ENCODE assay signal across 30 mouse cellular contexts in the genomic region with DNA sequence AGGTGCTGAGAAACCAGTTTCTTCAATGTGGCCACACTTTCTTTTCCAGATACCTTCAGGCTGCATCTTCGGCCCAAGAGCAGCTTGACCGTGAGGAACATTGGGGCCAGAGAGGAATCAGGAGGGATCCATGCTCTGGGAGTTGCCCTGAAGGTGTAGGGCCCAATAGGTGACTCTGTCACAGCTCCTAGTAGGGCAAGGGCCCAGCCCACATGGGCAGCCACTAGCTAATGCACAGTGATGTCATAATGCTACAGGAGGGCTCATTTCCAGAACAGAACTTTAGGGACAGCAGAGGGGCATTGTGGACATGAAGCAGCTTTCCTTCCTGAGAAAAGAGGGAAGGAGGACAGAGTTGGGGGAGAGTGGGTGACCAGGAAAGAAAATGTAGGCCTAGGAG. TPM values are rescaled to one million over a fixed set of nuclear protein-coding genes. Genes with fewer than 3 reads are reported as not detected.
"Had no signal": no experiment of that assay in that cellular context is flagged by ENCODE, and none has a peak within 500 bp of the region (broad histone marks: within the 10 kb centered on the region; RNA-seq: fewer than 3 reads in every experiment).

A gene (minus strand): TSS at position 232 of the 400 bp plus-strand sequence.

- H3K4me2 ChIP-seq: embryonic facial prominence, embryonic 12.5 days; embryonic facial prominence, embryonic 13.5 days; embryonic facial prominence, embryonic 15.5 days; forebrain, embryonic 12.5 days; forebrain, embryonic 13.5 days; forebrain, embryonic 15.5 days had no signal

- H3K4me1 ChIP-seq: forebrain, embryonic 12.5 days; forebrain, embryonic 13.5 days; forebrain, embryonic 15.5 days had no signal

- H3K27me3 ChIP-seq: embryonic facial prominence, embryonic 13.5 days; forebrain, embryonic 13.5 days; forebrain, embryonic 15.5 days had no signal

- ATAC-seq: forebrain, embryonic 13.5 days; forebrain, embryonic 14.5 days; forebrain, embryonic 15.5 days; forebrain, postnatal 0 days had no signal

- H3K9me3 ChIP-seq: embryonic facial prominence, embryonic 10.5 days; embryonic facial prominence, embryonic 12.5 days; embryonic facial prominence, embryonic 13.5 days; embryonic facial prominence, embryonic 15.5 days; forebrain, embryonic 10.5 days; forebrain, embryonic 12.5 days; forebrain, embryonic 13.5 days; forebrain, embryonic 15.5 days had no signal

- H3K4me3 ChIP-seq: embryonic facial prominence, embryonic 10.5 days; embryonic facial prominence, embryonic 12.5 days; embryonic facial prominence, embryonic 13.5 days; embryonic facial prominence, embryonic 15.5 days; erythroblast, embryonic 14.5 days; forebrain, embryonic 10.5 days; forebrain, embryonic 12.5 days; forebrain, embryonic 13.5 days; forebrain, embryonic 15.5 days; gastrocnemius, adult 2 months; heart, adult 2 months had no signal

- H3K27ac ChIP-seq: embryonic facial prominence, embryonic 10.5 days; embryonic facial prominence, embryonic 12.5 days; embryonic facial prominence, embryonic 13.5 days; embryonic facial prominence, embryonic 15.5 days; forebrain, embryonic 10.5 days; forebrain, embryonic 12.5 days; forebrain, embryonic 13.5 days; forebrain, embryonic 15.5 days; gastrocnemius, adult 2 months; heart, adult 2 months had no signal

- DNase-seq: cerebellum, adult 2 months; cerebellum, adult 8-10 months; cerebellum, adult 9-10 months; cerebellum, adult 9-11 months; cerebellum, postnatal 10 days; cerebellum, postnatal 14 days; cerebellum, postnatal 25 days; cerebellum, postnatal 36 days; embryo, embryonic 11 days; forebrain, postnatal 0 days; gastrocnemius, adult 2 months; gastrocnemius, postnatal 10 days; gastrocnemius, postnatal 14 days; gastrocnemius, postnatal 25 days; gastrocnemius, postnatal 36 days; heart, adult 11 months; heart, adult 18-20 months; heart, adult 2 months had no signal

- H3K36me3 ChIP-seq: embryonic facial prominence, embryonic 10.5 days; embryonic facial prominence, embryonic 12.5 days; embryonic facial prominence, embryonic 13.5 days; embryonic facial prominence, embryonic 15.5 days; forebrain, embryonic 10.5 days; forebrain, embryonic 12.5 days; forebrain, embryonic 15.5 days had no signal

- H3K9ac ChIP-seq: embryonic facial prominence, embryonic 12.5 days; embryonic facial prominence, embryonic 13.5 days; embryonic facial prominence, embryonic 15.5 days; forebrain, embryonic 12.5 days; forebrain, embryonic 13.5 days; forebrain, embryonic 15.5 days; forebrain, postnatal 0 days had no signal

RNA-seq across cellular contexts. Expression of the gene that starts here (rescaled TPM):
- polyA plus RNA-seq: cerebellum, adult 2 months; cortical plate, adult 2 months; embryonic facial prominence, embryonic 14.5 days; embryonic facial prominence, embryonic 15.5 days; erythroblast, embryonic 14.5 days; forebrain, embryonic 13.5 days; forebrain, embryonic 14.5 days; forebrain, embryonic 15.5 days; forebrain, postnatal 0 days; heart, adult 2 months had no signal
